Mouse (Mus musculus): ENCODE results near the gene Shbg. TPM values are rescaled to one million over a fixed set of nuclear protein-coding genes. Genes with fewer than 3 reads are reported as not detected.

The Shbg gene
- total and polyA plus RNA-seq, 2 experiments from 2014 or later = not detected

GRCm38 (mm10) chr11:69604795-69605664 is 12.7 kb downstream of the Shbg start:
- Histone ChIP-seq H3K9ac (peak overlapping the region; percentile 78), H3K27me3 (ENCODE audit: insufficient read depth, low read length) (no peaks in the 10 kb centered on the region), H3K27ac (ENCODE audit: low read depth, low read length) (peak overlapping the region; percentile 81), H3K4me1 (ENCODE audit: insufficient read depth) (peaks cover 13% of the 10 kb centered on the region), H3K4me2 (ENCODE audit: low read depth) (peak overlapping the region; percentile 94), H3K9me3 (ENCODE audit: low read length) (no peaks in the 10 kb centered on the region), H3K36me3 (ENCODE audit: insufficient read depth) (peaks cover 16% of the 10 kb centered on the region; the same call in 1 of the 2 replicates), H3K4me3 (ENCODE audit: low read depth, low read length) (peak overlapping the region; percentile 48)
- 3% methylated on average over 57 of the region's 73 CpGs for WGBS
- ATAC-seq (peak; percentile 67), DNase-seq (peak; percentile 58)
- no peak for TF ChIP-seq CTCF (IDR thresholded peaks at IDR 0.05; ENCODE audit: low read depth)

GRCm38 (mm10) chr11:69604347-69604746 is 13.4 kb downstream of the Shbg start:
- peak overlapping the region; percentile 81 for H3K27ac ChIP-seq (ENCODE audit: low read depth, low read length)
- no peak for TF ChIP-seq CTCF (IDR thresholded peaks at IDR 0.05; ENCODE audit: low read depth)
- H3K9ac ChIP-seq = peak overlapping the region; percentile 78
- no peaks in the 10 kb centered on the region for H3K27me3 ChIP-seq (ENCODE audit: insufficient read depth, low read length)
- H3K36me3 ChIP-seq (ENCODE audit: insufficient read depth) = peaks cover 21% of the 10 kb centered on the region; the same call in 1 of the 2 replicates
- no peaks in the 10 kb centered on the region for H3K9me3 ChIP-seq (ENCODE audit: low read length)
- H3K4me2 ChIP-seq (ENCODE audit: low read depth) = peak overlapping the region; percentile 94
- ATAC-seq (no peak; the same call in 1 of the 2 replicates), DNase-seq (no peak)
- H3K4me3 ChIP-seq (ENCODE audit: low read depth, low read length) = peak overlapping the region; percentile 48
- peaks cover 15% of the 10 kb centered on the region for H3K4me1 ChIP-seq (ENCODE audit: insufficient read depth)
- WGBS = 52% methylated on average over 3 of the region's 3 CpGs

- Histone ChIP-seq H3K27ac (ENCODE audit: low read depth, low read length) (no peak overlapping the region), H3K9ac (no peak overlapping the region), H3K4me2 (ENCODE audit: low read depth) (peak overlapping the region; percentile 94), H3K9me3 (ENCODE audit: low read length) (no peaks in the 10 kb centered on the region), H3K27me3 (ENCODE audit: insufficient read depth, low read length) (no peaks in the 10 kb centered on the region), H3K36me3 (ENCODE audit: insufficient read depth) (peaks cover 23% of the 10 kb centered on the region; the same call in 1 of the 2 replicates), H3K4me3 (ENCODE audit: low read depth, low read length) (no peak overlapping the region), H3K4me1 (ENCODE audit: insufficient read depth) (peaks cover 15% of the 10 kb centered on the region)
- WGBS = 78% methylated on average over 8 of the region's 8 CpGs
- no peak for ATAC-seq
- TF ChIP-seq CTCF (IDR thresholded peaks at IDR 0.05; ENCODE audit: low read depth) = no peak
- DNase-seq = no peak
These were observed 14.2 kb downstream of the Shbg start for GRCm38 (mm10) chr11:69603516-69603915.

- Histone ChIP-seq H3K27me3 (ENCODE audit: insufficient read depth, low read length) (no peaks in the 10 kb centered on the region), H3K27ac (ENCODE audit: low read depth, low read length) (no peak overlapping the region)
- DNase-seq = no peak
These were observed 15.9 kb downstream of the Shbg start for GRCm38 (mm10) chr11:69601768-69602167.

GRCm38 (mm10) chr11:69600098-69600497 is 17.6 kb downstream of the Shbg start:
- peaks cover 15% of the 10 kb centered on the region for H3K4me1 ChIP-seq (ENCODE audit: insufficient read depth)
- peak; percentile 74; the same call in 1 of the 2 replicates for ATAC-seq
- 11% methylated on average over 6 of the region's 6 CpGs for WGBS

More at GRCm38 (mm10) chr11:69601768-69602167, 15.9 kb downstream of the Shbg start:
- H3K4me3 ChIP-seq (ENCODE audit: low read depth, low read length) = no peak overlapping the region
- no peak for TF ChIP-seq CTCF (IDR thresholded peaks at IDR 0.05; ENCODE audit: low read depth)
- WGBS = 72% methylated on average over 3 of the region's 3 CpGs
- H3K36me3 ChIP-seq (ENCODE audit: insufficient read depth) = peaks cover 23% of the 10 kb centered on the region; the same call in 1 of the 2 replicates
- no peak for ATAC-seq
- no peak overlapping the region for H3K4me2 ChIP-seq (ENCODE audit: low read depth)
- H3K4me1 ChIP-seq (ENCODE audit: insufficient read depth) = peaks cover 15% of the 10 kb centered on the region
- H3K9ac ChIP-seq = no peak overlapping the region
- no peaks in the 10 kb centered on the region for H3K9me3 ChIP-seq (ENCODE audit: low read length)

GRCm38 (mm10) chr11:69599436-69599835 is 18.3 kb downstream of the Shbg start:
- Histone ChIP-seq H3K9me3 (ENCODE audit: low read length) (no peaks in the 10 kb centered on the region), H3K9ac (no peak overlapping the region), H3K27ac (ENCODE audit: low read depth, low read length) (no peak overlapping the region), H3K4me1 (ENCODE audit: insufficient read depth) (peaks cover 15% of the 10 kb centered on the region), H3K27me3 (ENCODE audit: insufficient read depth, low read length) (no peaks in the 10 kb centered on the region), H3K4me3 (ENCODE audit: low read depth, low read length) (no peak overlapping the region), H3K36me3 (ENCODE audit: insufficient read depth) (peaks cover 30% of the 10 kb centered on the region; the same call in 1 of the 2 replicates), H3K4me2 (ENCODE audit: low read depth) (no peak overlapping the region)
- ATAC-seq = no peak
- WGBS = 17% methylated on average over 9 of the region's 9 CpGs
- no peak for DNase-seq
- TF ChIP-seq CTCF (IDR thresholded peaks at IDR 0.05; ENCODE audit: low read depth) = no peak

More at GRCm38 (mm10) chr11:69600098-69600497, 17.6 kb downstream of the Shbg start:
- DNase-seq = peak; percentile 50
- Histone ChIP-seq H3K4me2 (ENCODE audit: low read depth) (no peak overlapping the region), H3K9ac (0 out of 2 replicates have a peak overlapping the region, but pooled peaks have one; percentile 22), H3K36me3 (ENCODE audit: insufficient read depth) (peaks cover 30% of the 10 kb centered on the region; the same call in 1 of the 2 replicates), H3K9me3 (ENCODE audit: low read length) (no peaks in the 10 kb centered on the region), H3K4me3 (ENCODE audit: low read depth, low read length) (no peak overlapping the region), H3K27me3 (ENCODE audit: insufficient read depth, low read length) (no peaks in the 10 kb centered on the region), H3K27ac (ENCODE audit: low read depth, low read length) (0 out of 2 replicates have a peak overlapping the region, but pooled peaks have one; percentile 35)
- no peak for TF ChIP-seq CTCF (IDR thresholded peaks at IDR 0.05; ENCODE audit: low read depth)

GRCm38 (mm10) chr11:69594853-69595252 is 22.9 kb downstream of the Shbg start:
- no peak overlapping the region for H3K9ac ChIP-seq
- ATAC-seq (no peak), DNase-seq (no peak)
- TF ChIP-seq CTCF (IDR thresholded peaks at IDR 0.05; ENCODE audit: low read depth) = no peak
- no peaks in the 10 kb centered on the region for H3K27me3 ChIP-seq (ENCODE audit: insufficient read depth, low read length)
- H3K27ac ChIP-seq (ENCODE audit: low read depth, low read length) = no peak overlapping the region
- 95% methylated on average over 6 of the region's 6 CpGs for WGBS
- H3K4me2 ChIP-seq (ENCODE audit: low read depth) = no peak overlapping the region
- H3K4me3 ChIP-seq (ENCODE audit: low read depth, low read length) = no peak overlapping the region
- no peaks in the 10 kb centered on the region for H3K9me3 ChIP-seq (ENCODE audit: low read length)
- peaks cover 30% of the 10 kb centered on the region for H3K36me3 ChIP-seq (ENCODE audit: insufficient read depth)
- no peaks in the 10 kb centered on the region; the same call in 1 of the 2 replicates for H3K4me1 ChIP-seq (ENCODE audit: insufficient read depth)

Measured in forebrain, postnatal 0 days (tissue).